ENCODE assay signal across 8 mouse cellular contexts in the genomic region with DNA sequence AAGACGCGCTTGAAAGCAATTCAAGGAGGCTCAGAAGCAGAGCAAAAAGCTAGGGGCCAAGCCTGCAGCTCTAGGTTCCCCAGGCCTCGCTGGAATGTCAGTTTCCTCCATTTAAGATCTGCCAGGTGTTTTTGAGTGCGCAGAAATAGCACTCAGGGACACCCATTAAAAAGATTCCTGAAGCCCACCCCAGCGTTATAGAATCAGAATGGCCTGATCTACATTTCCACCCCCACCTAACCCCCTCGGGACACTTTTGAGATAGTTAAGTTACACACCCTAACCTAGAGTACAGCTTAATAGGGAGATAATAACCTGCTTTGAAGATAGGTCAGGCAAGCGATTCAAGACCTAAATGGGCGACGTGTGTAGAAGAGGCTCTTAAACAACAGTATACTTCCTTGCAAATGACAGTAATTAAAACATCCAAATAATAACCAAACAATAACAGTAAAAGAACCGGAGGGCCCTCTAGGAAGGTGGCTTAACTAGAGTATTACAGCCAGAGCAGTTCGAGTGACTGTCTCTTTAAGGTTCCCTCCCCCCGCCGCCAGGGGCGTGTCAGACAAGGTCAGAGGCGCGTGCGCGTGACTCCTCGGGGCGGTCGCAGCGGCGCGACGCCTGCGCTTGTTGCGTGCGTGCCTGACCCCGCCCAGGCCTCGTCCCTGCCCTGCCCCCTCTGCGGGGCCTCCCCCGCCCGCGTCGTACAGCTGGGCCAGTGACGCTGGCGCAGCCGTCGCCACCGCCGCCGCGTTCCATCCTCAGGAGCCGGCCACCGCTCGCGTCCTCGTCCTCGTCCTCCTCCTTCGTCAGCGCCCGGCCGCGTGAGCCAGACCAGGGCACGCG. TPM values are rescaled to one million over a fixed set of nuclear protein-coding genes. Genes with fewer than 3 reads are reported as not detected.
DNase-seq lines count a peak whose midpoint lies in the region; ATAC-seq and TF ChIP-seq lines count a peak whose summit lies in the region.

Gene Susd6 (plus strand): TSS at position 662 of the 846 bp plus-strand sequence.

- no peaks in the 10 kb centered on the region for H3K4me1 ChIP-seq in ES-Bruce4 (ENCODE audit: control insufficient read depth, insufficient read depth, low read length)
- peaks cover 11% of the 10 kb centered on the region; the same call in 1 of the 2 replicates for H3K4me1 ChIP-seq in forebrain, embryonic 14.5 days (ENCODE audit: control insufficient read depth, insufficient read depth, low read length)
- H3K4me1 ChIP-seq in neural tube, embryonic 15.5 days: peaks cover 23% of the 10 kb centered on the region

- peaks cover 18% of the 10 kb centered on the region for H3K36me3 ChIP-seq in ES-Bruce4 (ENCODE audit: control insufficient read depth, insufficient read depth, low read length, poor library complexity, severe bottlenecking)
- H3K36me3 ChIP-seq in forebrain, embryonic 14.5 days (ENCODE audit: control insufficient read depth, insufficient read depth, low read length): no peaks in the 10 kb centered on the region
- no peaks in the 10 kb centered on the region for H3K36me3 ChIP-seq in neural tube, embryonic 15.5 days

- peak; percentile 2 for TF ChIP-seq CTCF in ES-Bruce4 (IDR thresholded peaks at IDR 0.05; ENCODE audit: low read depth, low read length)

- intact Hi-C loops in heart, postnatal 14 days (cut with DNase I): loop anchor here (2.0 to 5.0 kb wide), 2 partner anchors 95 to 152 kb away; no protein-coding TSS in a partner anchor

- no peaks in the 10 kb centered on the region for H3K9me3 ChIP-seq in ES-Bruce4 (replicated peaks; ENCODE audit: control insufficient read depth, insufficient read depth, low read length, poor library complexity, severe bottlenecking)
- no peaks in the 10 kb centered on the region for H3K9me3 ChIP-seq in forebrain, embryonic 14.5 days (replicated peaks; ENCODE audit: control insufficient read depth, low read length)
- no peaks in the 10 kb centered on the region for H3K9me3 ChIP-seq in neural tube, embryonic 15.5 days (replicated peaks)

- WGBS in forebrain, embryonic 14.5 days: 3% methylated on average over 44 of the region's 56 CpGs
- WGBS in neural tube, embryonic 15.5 days: 2% methylated on average over 53 of the region's 56 CpGs

- DNase-seq in forebrain, embryonic 14.5 days (ENCODE audit: low spot score): peak; percentile 99
- peak; percentile 99 for DNase-seq in heart, postnatal 14 days
- DNase-seq in layer of hippocampus, adult 11-12 months (ENCODE audit: low spot score): peak; percentile 99
- DNase-seq in lung, adult 18-20 months: peak; percentile 98 to 99
- peak; percentile 98 for DNase-seq in testis, postnatal 14 days (ENCODE audit: low spot score)

- peak; percentile 52 for TF ChIP-seq POLR2A in ES-Bruce4 (IDR thresholded peaks at IDR 0.05; ENCODE audit: insufficient read depth, low read length)

- H3K4me3 ChIP-seq in ES-Bruce4 (ENCODE audit: low read depth, low read length): peak within 1 kb of the TSS; percentile 79
- H3K4me3 ChIP-seq in forebrain, embryonic 14.5 days (ENCODE audit: low read depth, low read length): peak within 1 kb of the TSS; percentile 86
- peak within 1 kb of the TSS; percentile 95 for H3K4me3 ChIP-seq in neural tube, embryonic 15.5 days (replicated peaks)

- H3K27ac ChIP-seq in ES-Bruce4 (ENCODE audit: insufficient read depth, low read length): peak within 1 kb of the TSS; percentile 64
- H3K27ac ChIP-seq in forebrain, embryonic 14.5 days (ENCODE audit: low read depth, low read length): peak within 1 kb of the TSS; percentile 97
- H3K27ac ChIP-seq in neural tube, embryonic 15.5 days (replicated peaks): peak within 1 kb of the TSS; percentile 95

- H3K9ac ChIP-seq in ES-Bruce4 (ENCODE audit: low read depth, poor library complexity, severe bottlenecking): peak within 1 kb of the TSS; percentile 96
- H3K9ac ChIP-seq in forebrain, embryonic 14.5 days (ENCODE audit: low read length): peak within 1 kb of the TSS; percentile 88
- peak within 1 kb of the TSS; percentile 78 for H3K9ac ChIP-seq in neural tube, embryonic 15.5 days (replicated peaks)

- no peaks in the 10 kb centered on the region for H3K27me3 ChIP-seq in ES-Bruce4 (ENCODE audit: control insufficient read depth, insufficient read depth, low read length, poor library complexity, severe bottlenecking)
- no peaks in the 10 kb centered on the region for H3K27me3 ChIP-seq in forebrain, embryonic 14.5 days (replicated peaks; ENCODE audit: control insufficient read depth, insufficient read depth, low read length)
- H3K27me3 ChIP-seq in neural tube, embryonic 15.5 days (replicated peaks): 0 out of 2 replicates have a peak, but pooled peaks cover under 1% of the 10 kb centered on the region

- peak; percentile 87 for ATAC-seq in cerebellum, adult (ENCODE audit: insufficient number of reproducible peaks, low FRiP score, low TSS enrichment)
- peak; percentile 98 for ATAC-seq in forebrain, embryonic 14.5 days
- peak; percentile 99 for ATAC-seq in neural tube, embryonic 15.5 days (ENCODE audit: low FRiP score)

- TF ChIP-seq EP300 in ES-Bruce4 (IDR thresholded peaks at IDR 0.05; ENCODE audit: insufficient read depth, low read depth, low read length): peak; percentile 81

- H3K4me2 ChIP-seq in forebrain, embryonic 14.5 days (ENCODE audit: low read length): peak within 1 kb of the TSS; percentile 64
- H3K4me2 ChIP-seq in neural tube, embryonic 15.5 days: peak within 1 kb of the TSS; percentile 86

RNA-seq across cellular contexts. Expression of gene Susd6, which starts in this region (rescaled TPM):
- polyA plus RNA-seq in ES-Bruce4 (2011; ENCODE audit: insufficient read depth, insufficient read length, low read depth, missing spikeins): 56.0 and 57.0 TPM in 2 replicates
- polyA plus RNA-seq in forebrain, embryonic 14.5 days (2014; fragmentation: Nextera tagmentation; extraction: Ambion mirVana): 11.7 and 13.4 TPM in 2 replicates
- total RNA-seq in heart, postnatal 14 days (2021): 10 to 100 TPM; 63.4 to 66.2 TPM
- 9.1 and 11.9 TPM in 2 replicates for polyA plus RNA-seq in neural tube, embryonic 15.5 days (2015; fragmentation: Nextera tagmentation; extraction: Ambion mirVana)

Comparison
In these comparisons a context has a peak if more than half of its experiments do, and no peak if none do; other contexts are left out.
1. Peak in every context shown above with its lines: DNase-seq, ATAC-seq, H3K4me3 ChIP-seq and H3K27ac ChIP-seq.